Mouse (Mus musculus): ENCODE results near the gene Hist1h2bg. TPM values are rescaled to one million over a fixed set of nuclear protein-coding genes. Genes with fewer than 3 reads are reported as not detected.

The Hist1h2bg gene
- polyA plus RNA-seq, 1 experiment from 2014 or later: 1.3 TPM

DNA sequence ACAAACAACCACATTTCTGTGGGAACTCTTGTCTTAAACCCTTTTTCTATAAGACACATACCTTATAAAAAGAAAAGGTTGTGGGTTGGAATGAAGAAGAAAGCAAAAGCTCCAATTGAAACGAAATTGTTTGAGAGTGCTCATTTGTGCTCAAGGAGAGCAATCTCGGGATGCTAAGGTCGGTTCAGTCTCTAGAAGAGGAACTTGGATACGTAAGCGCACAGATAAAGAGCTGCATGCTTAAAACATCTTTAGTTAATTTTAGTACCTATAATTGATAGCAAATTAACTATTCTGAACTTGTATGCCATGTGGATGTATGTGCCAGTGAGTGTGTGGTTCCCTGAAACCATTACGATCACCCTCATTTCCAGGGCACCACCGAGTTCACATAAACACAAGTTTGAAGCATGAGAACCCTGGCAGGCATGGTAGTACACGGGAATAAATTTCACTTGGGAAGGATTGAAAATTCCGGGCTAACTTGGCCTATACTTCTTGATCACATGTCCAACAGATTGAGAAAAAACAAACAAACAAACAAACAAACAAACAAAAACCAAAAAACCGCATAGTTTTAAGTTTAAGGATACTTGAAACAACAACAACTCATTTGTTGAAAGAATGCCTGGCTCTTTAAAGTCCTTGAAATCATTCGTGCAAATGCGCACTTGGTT is 49.0 kb downstream of the Hist1h2bg start:
- TF ChIP-seq EP300 (IDR thresholded peaks at IDR 0.05) (no peak), CTCF (IDR thresholded peaks at IDR 0.05) (no peak)
- peak overlapping the region; percentile 89 for H3K27ac ChIP-seq (ENCODE audit: low read length)
- peak overlapping the region; percentile 94 for H3K4me2 ChIP-seq (replicated peaks; ENCODE audit: low read depth, low read length)
- H3K4me1 ChIP-seq (ENCODE audit: insufficient read depth, low read depth, low read length): peaks cover 4% of the 10 kb centered on the region; the same call in 1 of the 2 replicates
- peak overlapping the region; percentile 69 for H3K4me3 ChIP-seq (ENCODE audit: low read depth, low read length)
- H3K27me3 ChIP-seq (replicated peaks; ENCODE audit: insufficient read depth, low read length): no peaks in the 10 kb centered on the region
- ATAC-seq (no peak), DNase-seq (ENCODE audit: low spot score) (no peak)
- H3K9me3 ChIP-seq (ENCODE audit: low read length): no peaks in the 10 kb centered on the region
- H3K9ac ChIP-seq (replicated peaks; ENCODE audit: low read depth): 0 out of 2 replicates have a peak overlapping the region, but pooled peaks have one; percentile 35
- WGBS: 35% methylated on average over 12 of the region's 12 CpGs
- H3K36me3 ChIP-seq (ENCODE audit: insufficient read depth, low read length): no peaks in the 10 kb centered on the region

DNA sequence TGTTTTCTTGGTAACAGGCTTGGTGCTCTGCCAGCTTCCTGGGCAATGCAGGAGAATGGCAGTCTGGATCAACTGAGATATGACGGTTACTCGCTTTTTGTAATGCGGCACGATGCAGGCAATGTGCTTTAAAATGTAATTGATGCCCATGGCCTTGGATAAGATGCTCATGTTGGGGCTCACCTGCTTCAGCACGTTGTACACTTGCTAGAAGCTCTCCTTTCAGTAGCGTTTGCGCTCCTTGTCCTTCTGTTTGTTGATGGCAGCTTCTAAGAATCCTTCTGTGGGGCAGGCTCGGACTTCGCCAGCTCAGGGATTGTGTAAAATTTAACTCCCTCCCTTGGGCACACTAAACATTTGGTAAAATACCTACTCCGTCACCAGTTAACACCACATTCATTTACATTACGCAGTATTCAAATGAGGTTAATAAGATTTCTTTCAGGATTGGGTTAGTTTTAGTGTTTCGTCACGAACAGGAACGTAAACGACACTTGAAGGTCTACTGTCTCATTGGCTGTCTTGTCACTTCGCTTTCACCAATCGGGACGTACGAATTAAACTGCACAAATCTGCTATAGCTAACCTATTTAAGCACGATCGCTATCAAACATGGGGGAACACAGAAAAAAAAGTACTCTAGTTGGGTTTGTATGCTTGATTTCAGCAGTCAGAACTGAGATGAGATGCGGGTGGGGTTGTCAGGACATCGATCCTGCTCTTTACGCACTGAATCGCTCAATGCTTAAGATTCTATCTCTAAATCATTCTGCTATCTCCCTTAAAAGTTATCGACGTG is 49.7 kb downstream of the Hist1h2bg start, which contains the start of gene Hist1h2be:
Gene Hist1h2be, minus strand, starts transcription at position 392 of the 799 bp plus-strand sequence.
- Histone ChIP-seq H3K4me2 (replicated peaks; ENCODE audit: low read depth, low read length) (peak within 1 kb of the TSS; percentile 94), H3K36me3 (ENCODE audit: insufficient read depth, low read length) (no peaks in the 10 kb centered on the region), H3K27me3 (replicated peaks; ENCODE audit: insufficient read depth, low read length) (no peaks in the 10 kb centered on the region), H3K4me1 (ENCODE audit: insufficient read depth, low read depth, low read length) (peaks cover 4% of the 10 kb centered on the region; the same call in 1 of the 2 replicates), H3K9ac (replicated peaks; ENCODE audit: low read depth) (peak within 1 kb of the TSS; percentile 92), H3K9me3 (ENCODE audit: low read length) (no peaks in the 10 kb centered on the region), H3K27ac (ENCODE audit: low read length) (peak within 1 kb of the TSS; percentile 89), H3K4me3 (ENCODE audit: low read depth, low read length) (peak within 1 kb of the TSS; percentile 69)
- peak; percentile 98 for DNase-seq (ENCODE audit: low spot score)
- ATAC-seq: peak; percentile 84
- TF ChIP-seq CTCF (IDR thresholded peaks at IDR 0.05) (no peak), EP300 (IDR thresholded peaks at IDR 0.05) (peak; percentile 26; the same call in 1 of the 2 replicates)
- WGBS: under 1% methylated on average over 27 of the region's 27 CpGs

Small RNA genes within 50 kb of the gene (microRNA-seq; reads per million reads assigned to microRNA genes)
- gene Gm44297: not detected
- not detected for gene Gm44359
- gene Gm44394: not detected

Other genes with a start within 250 kb of the Hist1h2bg start
- gene Zfp322a, start 202.2 kb upstream of the Hist1h2bg start, polyA plus RNA-seq (2015; fragmentation: Nextera tagmentation; extraction: Ambion mirVana): 27.1 and 30.9 TPM in 2 replicates
- 8.4 and 8.7 TPM in 2 replicates for gene Abt1, start 147.5 kb upstream of the Hist1h2bg start, polyA plus RNA-seq (2015; fragmentation: Nextera tagmentation; extraction: Ambion mirVana)
- gene Btn1a1, start 105.5 kb upstream of the Hist1h2bg start, polyA plus RNA-seq (2015; fragmentation: Nextera tagmentation; extraction: Ambion mirVana): 0.14 and 0.21 TPM in 2 replicates
- gene Btn2a2, start 82.5 kb upstream of the Hist1h2bg start, polyA plus RNA-seq (2015; fragmentation: Nextera tagmentation; extraction: Ambion mirVana): 0.06 and 0.07 TPM in 2 replicates
- gene Hist1h4h, start 40.3 kb upstream of the Hist1h2bg start, polyA plus RNA-seq (2015; fragmentation: Nextera tagmentation; extraction: Ambion mirVana): 5.5 and 7.0 TPM in 2 replicates
- 1.3 and 1.7 TPM in 2 replicates for gene Hist1h2af, start 37.5 kb upstream of the Hist1h2bg start, polyA plus RNA-seq (2015; fragmentation: Nextera tagmentation; extraction: Ambion mirVana)
- gene Hist1h3g, start 36.0 kb upstream of the Hist1h2bg start, polyA plus RNA-seq (2015; fragmentation: Nextera tagmentation; extraction: Ambion mirVana): 0.30 and 0.80 TPM in 2 replicates
- gene Hist1h2bh, start 28.0 kb upstream of the Hist1h2bg start, polyA plus RNA-seq (2015; fragmentation: Nextera tagmentation; extraction: Ambion mirVana): 0.12 TPM in 1 of 2 replicates, not detected in the other
- gene Hist1h3f, start 27.3 kb upstream of the Hist1h2bg start, polyA plus RNA-seq (2015; fragmentation: Nextera tagmentation; extraction: Ambion mirVana): 0.32 and 0.33 TPM in 2 replicates
- 0.55 TPM in 1 of 2 replicates, not detected in the other for gene Hist1h4f, start 19.7 kb upstream of the Hist1h2bg start, polyA plus RNA-seq (2015; fragmentation: Nextera tagmentation; extraction: Ambion mirVana)
- gene Hist1h1d, start 18.1 kb upstream of the Hist1h2bg start, polyA plus RNA-seq (2015; fragmentation: Nextera tagmentation; extraction: Ambion mirVana): 0.11 TPM in 2 replicates
- 1.6 and 1.7 TPM in 2 replicates for gene Hist1h3e, start 9.0 kb upstream of the Hist1h2bg start, polyA plus RNA-seq (2015; fragmentation: Nextera tagmentation; extraction: Ambion mirVana)
- 7.1 and 7.9 TPM in 2 replicates for gene Hist1h2ae, start 176 bp upstream of the Hist1h2bg start, polyA plus RNA-seq (2015; fragmentation: Nextera tagmentation; extraction: Ambion mirVana)
- gene Hist1h2bf, start 2.8 kb downstream of the Hist1h2bg start, polyA plus RNA-seq (2015; fragmentation: Nextera tagmentation; extraction: Ambion mirVana): 0.48 and 0.87 TPM in 2 replicates
- 0.49 and 0.57 TPM in 2 replicates for gene Hist1h2ad, start 3.0 kb downstream of the Hist1h2bg start, polyA plus RNA-seq (2015; fragmentation: Nextera tagmentation; extraction: Ambion mirVana)
- gene Hist1h3d, start 4.4 kb downstream of the Hist1h2bg start, polyA plus RNA-seq (2015; fragmentation: Nextera tagmentation; extraction: Ambion mirVana): 0.62 and 1.3 TPM in 2 replicates
- gene Hist1h4d, start 10.2 kb downstream of the Hist1h2bg start, polyA plus RNA-seq (2015; fragmentation: Nextera tagmentation; extraction: Ambion mirVana): 31.4 and 36.9 TPM in 2 replicates
- 0.44 and 0.86 TPM in 2 replicates for gene Hist1h2be, start 49.7 kb downstream of the Hist1h2bg start, polyA plus RNA-seq (2015; fragmentation: Nextera tagmentation; extraction: Ambion mirVana)
- 7.8 and 9.9 TPM in 2 replicates for gene Hist1h1e, start 51.2 kb downstream of the Hist1h2bg start, polyA plus RNA-seq (2015; fragmentation: Nextera tagmentation; extraction: Ambion mirVana)
- 0.32 and 0.54 TPM in 2 replicates for gene Hist1h2ac, start 112.6 kb downstream of the Hist1h2bg start, polyA plus RNA-seq (2015; fragmentation: Nextera tagmentation; extraction: Ambion mirVana)
- 67.5 and 69.5 TPM in 2 replicates for gene Hist1h2bc, start 112.8 kb downstream of the Hist1h2bg start, polyA plus RNA-seq (2015; fragmentation: Nextera tagmentation; extraction: Ambion mirVana)
- gene Hist1h1t, start 124.4 kb downstream of the Hist1h2bg start, polyA plus RNA-seq (2015; fragmentation: Nextera tagmentation; extraction: Ambion mirVana): 0.13 TPM in 1 of 2 replicates, not detected in the other
- gene Hist1h4c, start 127.1 kb downstream of the Hist1h2bg start, polyA plus RNA-seq (2015; fragmentation: Nextera tagmentation; extraction: Ambion mirVana): 3.7 and 3.9 TPM in 2 replicates
- gene Hfe, start 139.5 kb downstream of the Hist1h2bg start, polyA plus RNA-seq (2015; fragmentation: Nextera tagmentation; extraction: Ambion mirVana): 25.3 and 26.3 TPM in 2 replicates
- 38.9 and 43.3 TPM in 2 replicates for gene Hist1h1c, start 167.4 kb downstream of the Hist1h2bg start, polyA plus RNA-seq (2015; fragmentation: Nextera tagmentation; extraction: Ambion mirVana)
- gene Hist1h3c, start 174.2 kb downstream of the Hist1h2bg start, polyA plus RNA-seq (2015; fragmentation: Nextera tagmentation; extraction: Ambion mirVana): 0.27 TPM in 1 of 2 replicates, not detected in the other
- gene Hist1h2bb, start 175.3 kb downstream of the Hist1h2bg start, polyA plus RNA-seq (2015; fragmentation: Nextera tagmentation; extraction: Ambion mirVana): 0.99 TPM in 1 of 2 replicates, not detected in the other
- 5.3 and 6.1 TPM in 2 replicates for gene Hist1h2ab, start 179.7 kb downstream of the Hist1h2bg start, polyA plus RNA-seq (2015; fragmentation: Nextera tagmentation; extraction: Ambion mirVana)
- gene Hist1h3b, start 180.9 kb downstream of the Hist1h2bg start, polyA plus RNA-seq (2015; fragmentation: Nextera tagmentation; extraction: Ambion mirVana): 2.6 and 3.0 TPM in 2 replicates
- 0.57 and 0.73 TPM in 2 replicates for gene Hist1h4b, start 185.6 kb downstream of the Hist1h2bg start, polyA plus RNA-seq (2015; fragmentation: Nextera tagmentation; extraction: Ambion mirVana)
- 0.26 and 0.38 TPM in 2 replicates for gene Hist1h4a, start 189.8 kb downstream of the Hist1h2bg start, polyA plus RNA-seq (2015; fragmentation: Nextera tagmentation; extraction: Ambion mirVana)
- 1.4 and 1.7 TPM in 2 replicates for gene Hist1h3a, start 191.0 kb downstream of the Hist1h2bg start, polyA plus RNA-seq (2015; fragmentation: Nextera tagmentation; extraction: Ambion mirVana)
- 0.33 and 0.64 TPM in 2 replicates for gene Hist1h1a, start 192.3 kb downstream of the Hist1h2bg start, polyA plus RNA-seq (2015; fragmentation: Nextera tagmentation; extraction: Ambion mirVana)
- not detected in 2 replicates for gene Trim38, start 198.5 kb downstream of the Hist1h2bg start, polyA plus RNA-seq (2015; fragmentation: Nextera tagmentation; extraction: Ambion mirVana)
- gene Slc17a2, start 235.6 kb downstream of the Hist1h2bg start, polyA plus RNA-seq (2015; fragmentation: Nextera tagmentation; extraction: Ambion mirVana): 1.4 and 3.4 TPM in 2 replicates

Measured in lung, postnatal 0 days (tissue).